Mouse (Mus musculus) midbrain, embryonic 13.5 days (tissue): ENCODE measurements around the gene Rassf1. TPM values are rescaled to one million over a fixed set of nuclear protein-coding genes. Genes with fewer than 3 reads are reported as not detected.
A peak's percentile ranks its signal among the peaks of the same experiment; 100 is the strongest.

Experiments
- ATAC-seq: fragments of 200-750 bp; cut with Nextera tagmentation; 2 replicates; pipeline ENCODE4 v1.8.0; 2017; ENCODE audit warnings: mild to moderate bottlenecking, moderate TSS enrichment, moderate library complexity
- H3K27ac ChIP-seq: fragments of 300-500 bp; sonication (generic); 2 replicates; pipeline ENCODE4 v1.5.1; 2015; ENCODE audit warnings: inconsistent platforms, mild to moderate bottlenecking, moderate library complexity
- H3K27me3 ChIP-seq: fragments of 300-500 bp; sonication (generic); 2 replicates; pipeline ENCODE4 v1.6.1; 2015; ENCODE audit warnings: mild to moderate bottlenecking, inconsistent platforms
- H3K36me3 ChIP-seq: fragments of 300-500 bp; sonication (generic); 2 replicates; pipeline ENCODE4 v1.6.1; 2015; ENCODE audit warnings: mild to moderate bottlenecking, inconsistent platforms
- H3K4me1 ChIP-seq: fragments of 300-500 bp; sonication (generic); replicated peaks from 2 replicates; pipeline ENCODE4 v1.6.1; 2015; ENCODE audit warnings: inconsistent platforms
- H3K4me2 ChIP-seq: fragments of 300-500 bp; sonication (generic); replicated peaks from 2 replicates; pipeline ENCODE4 v1.6.1; 2015; ENCODE audit warnings: moderate library complexity, mild to moderate bottlenecking, inconsistent platforms
- H3K4me3 ChIP-seq: fragments of 300-500 bp; sonication (generic); replicated peaks from 2 replicates; pipeline ENCODE4 v1.5.1; 2015; ENCODE audit warnings: mild to moderate bottlenecking, inconsistent platforms
- H3K9ac ChIP-seq: fragments of 300-500 bp; sonication (generic); replicated peaks from 2 replicates; pipeline ENCODE4 v1.6.1; 2015; ENCODE audit warnings: mild to moderate bottlenecking, inconsistent platforms
- H3K9me3 ChIP-seq: fragments of 300-500 bp; sonication (generic); 2 replicates; pipeline ENCODE4 v1.6.1; 2016; ENCODE audit warnings: mild to moderate bottlenecking, inconsistent platforms
- WGBS: fragments of 180-500 bp; shearing (Covaris S2); methylation state at CpG from one replicate; pipeline ENCODE4 v1.1.7; 2015; 5-methylcytosine and 5-hydroxymethylcytosine counted together
- polyA plus RNA-seq: library from polyadenylated mRNA; unstranded; fragments of >200 nt; fragmentation: Nextera tagmentation; extraction: Ambion mirVana; gene quantifications from 2 replicates; pipeline ENCODE4 v1.2.1, GENCODE M21; 2015

Gene Rassf1
- polyA plus RNA-seq, 1 experiment from 2014 or later: 39.5 TPM

GRCm38 (mm10) chr9:107600745-107601144, 49.4 kb downstream of the Rassf1 start:
- ATAC-seq: no peak
- 84% methylated on average over 12 of the region's 12 CpGs for WGBS

GRCm38 (mm10) chr9:107601275-107601674, 49.9 kb downstream of the Rassf1 start:
- H3K36me3 ChIP-seq: no peaks in the 10 kb centered on the region
- H3K4me1 ChIP-seq: peaks cover 27% of the 10 kb centered on the region
- 88% methylated on average over 11 of the region's 11 CpGs for WGBS
- no peak for ATAC-seq
- no peak overlapping the region for H3K27ac ChIP-seq
- H3K4me2 ChIP-seq: no peak overlapping the region
- no peaks in the 10 kb centered on the region for H3K27me3 ChIP-seq
- H3K9me3 ChIP-seq: no peaks in the 10 kb centered on the region
- H3K9ac ChIP-seq: no peak overlapping the region
- no peak overlapping the region for H3K4me3 ChIP-seq

More at GRCm38 (mm10) chr9:107600745-107601144, 49.4 kb downstream of the Rassf1 start:
- Histone ChIP-seq H3K9me3 (no peaks in the 10 kb centered on the region), H3K4me2 (no peak overlapping the region), H3K27ac (no peak overlapping the region), H3K4me1 (peaks cover 24% of the 10 kb centered on the region), H3K36me3 (no peaks in the 10 kb centered on the region), H3K4me3 (no peak overlapping the region), H3K9ac (no peak overlapping the region), H3K27me3 (no peaks in the 10 kb centered on the region)

GRCm38 (mm10) chr9:107602068-107602648, 50.8 kb downstream of the Rassf1 start:
- Histone ChIP-seq H3K36me3 (no peaks in the 10 kb centered on the region), H3K4me3 (no peak overlapping the region), H3K4me1 (peaks cover 35% of the 10 kb centered on the region), H3K9me3 (no peaks in the 10 kb centered on the region), H3K27ac (peak overlapping the region; percentile 60), H3K27me3 (no peaks in the 10 kb centered on the region), H3K9ac (no peak overlapping the region; the same call in 1 of the 2 replicates), H3K4me2 (no peak overlapping the region)
- ATAC-seq: peak; percentile 74
- WGBS: 15% methylated on average over 10 of the region's 10 CpGs

DNA sequence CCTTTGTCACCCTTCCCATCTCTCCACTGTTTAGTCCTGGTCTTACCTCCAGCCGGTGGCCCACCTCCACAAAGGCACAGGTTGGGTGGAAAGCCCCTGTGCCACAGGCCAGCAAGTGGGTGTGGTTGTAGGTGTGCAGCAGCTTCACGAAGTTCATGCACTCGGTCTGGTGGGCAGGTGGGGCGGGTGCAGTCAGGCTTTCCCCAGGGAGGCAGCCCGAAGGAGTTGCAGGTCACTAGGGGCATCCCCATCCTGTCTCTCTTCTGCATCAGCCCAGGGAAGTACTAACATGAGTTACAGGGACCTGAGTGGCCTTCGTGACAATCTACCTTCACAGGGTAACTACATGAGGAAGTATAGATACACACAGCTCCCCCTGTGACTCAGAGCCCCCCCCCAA, 51.9 kb downstream of the Rassf1 start:
- no peaks in the 10 kb centered on the region for H3K36me3 ChIP-seq
- no peak overlapping the region for H3K9ac ChIP-seq
- no peaks in the 10 kb centered on the region for H3K27me3 ChIP-seq
- H3K4me2 ChIP-seq: no peak overlapping the region
- 89% methylated on average over 6 of the region's 6 CpGs for WGBS
- no peaks in the 10 kb centered on the region for H3K9me3 ChIP-seq
- H3K4me3 ChIP-seq: no peak overlapping the region
- no peak for ATAC-seq
- H3K27ac ChIP-seq: no peak overlapping the region
- peaks cover 44% of the 10 kb centered on the region for H3K4me1 ChIP-seq

DNA sequence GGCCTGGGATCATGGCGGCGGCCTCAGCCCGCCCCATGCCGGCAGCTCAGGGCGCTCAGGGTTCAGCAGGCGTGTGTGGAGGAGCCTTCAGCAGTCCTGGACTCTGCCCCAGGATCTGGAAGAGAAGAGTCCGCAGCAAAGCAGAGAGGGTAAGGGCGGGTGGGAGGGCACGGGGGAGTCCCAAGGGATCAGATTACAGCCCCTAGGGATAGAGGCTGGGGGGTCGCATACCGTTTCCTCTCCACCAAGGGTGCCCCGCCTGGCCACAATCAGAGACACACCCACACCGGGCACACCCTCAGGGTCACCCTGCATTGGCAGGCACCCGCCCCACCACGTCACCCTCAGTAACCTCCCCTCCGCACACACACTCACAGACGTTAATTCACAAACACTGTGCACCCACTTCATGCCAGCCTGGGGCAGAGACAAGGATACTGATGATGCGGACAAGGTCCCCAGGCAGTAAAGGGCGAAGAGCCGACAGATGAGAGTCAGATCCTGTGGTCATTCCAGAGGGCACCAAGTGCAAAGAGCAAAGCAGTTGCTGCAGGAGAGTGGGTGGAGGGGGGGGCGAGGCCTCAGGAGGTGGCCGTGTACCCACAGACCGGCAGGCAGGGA, 53.8 kb downstream of the Rassf1 start:
- ATAC-seq: no peak
- H3K4me2 ChIP-seq: peak overlapping the region; percentile 15
- no peaks in the 10 kb centered on the region for H3K36me3 ChIP-seq
- peaks cover 59% of the 10 kb centered on the region for H3K4me1 ChIP-seq
- H3K9me3 ChIP-seq: no peaks in the 10 kb centered on the region
- no peak overlapping the region; the same call in 1 of the 2 replicates for H3K27ac ChIP-seq
- H3K4me3 ChIP-seq: no peak overlapping the region
- H3K9ac ChIP-seq: peak overlapping the region; percentile 49
- 37% methylated on average over 23 of the region's 23 CpGs for WGBS
- H3K27me3 ChIP-seq: no peaks in the 10 kb centered on the region

GRCm38 (mm10) chr9:107606591-107606990, 55.2 kb downstream of the Rassf1 start:
- no peaks in the 10 kb centered on the region for H3K27me3 ChIP-seq
- H3K4me3 ChIP-seq: no peak overlapping the region
- H3K27ac ChIP-seq: no peak overlapping the region
- peaks cover 64% of the 10 kb centered on the region for H3K4me1 ChIP-seq
- no peak overlapping the region for H3K9ac ChIP-seq
- 18% methylated on average over 9 of the region's 9 CpGs for WGBS
- no peaks in the 10 kb centered on the region for H3K36me3 ChIP-seq
- H3K4me2 ChIP-seq: no peak overlapping the region
- ATAC-seq: no peak
- no peaks in the 10 kb centered on the region for H3K9me3 ChIP-seq

GRCm38 (mm10) chr9:107607036-107607435, 55.7 kb downstream of the Rassf1 start:
- H3K9me3 ChIP-seq: no peaks in the 10 kb centered on the region
- no peak overlapping the region for H3K9ac ChIP-seq
- H3K36me3 ChIP-seq: no peaks in the 10 kb centered on the region
- H3K27ac ChIP-seq: no peak overlapping the region
- WGBS: 78% methylated on average over 2 of the region's 2 CpGs
- no peak overlapping the region for H3K4me2 ChIP-seq
- H3K4me3 ChIP-seq: no peak overlapping the region
- H3K4me1 ChIP-seq: peaks cover 69% of the 10 kb centered on the region
- ATAC-seq: no peak
- H3K27me3 ChIP-seq: no peaks in the 10 kb centered on the region

DNA sequence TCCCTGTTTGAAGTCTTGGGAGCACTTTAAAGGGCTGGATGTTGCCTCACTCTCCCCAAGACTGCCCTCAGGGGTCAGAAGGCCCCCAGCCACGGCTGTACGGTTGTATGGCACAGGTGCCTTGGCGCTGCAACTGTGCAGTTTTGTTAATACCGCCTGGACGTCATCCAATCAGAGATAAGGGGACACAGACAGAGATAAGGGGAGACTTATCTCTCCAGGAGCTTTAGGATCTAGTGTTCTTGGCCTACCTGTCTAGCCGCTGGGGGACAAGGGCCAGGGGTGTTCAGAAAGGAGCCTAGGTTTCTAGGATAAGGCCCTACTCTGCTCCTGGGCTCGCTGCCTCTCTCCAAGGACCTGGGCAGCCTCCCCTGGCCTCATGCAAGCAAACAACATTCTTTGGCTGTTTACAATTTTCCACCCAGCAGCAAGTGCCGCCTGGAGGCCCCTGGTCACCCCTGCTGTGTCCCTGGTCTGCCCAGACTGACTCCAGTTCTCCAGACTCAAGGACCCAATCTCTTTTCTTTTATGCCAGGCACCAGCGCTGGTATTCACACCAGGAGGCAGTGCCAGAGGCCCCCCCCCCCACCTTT, 56.4 kb downstream of the Rassf1 start:
- Histone ChIP-seq H3K9ac (no peak overlapping the region), H3K4me1 (peaks cover 66% of the 10 kb centered on the region), H3K36me3 (no peaks in the 10 kb centered on the region), H3K4me2 (no peak overlapping the region), H3K9me3 (no peaks in the 10 kb centered on the region), H3K4me3 (no peak overlapping the region), H3K27me3 (no peaks in the 10 kb centered on the region), H3K27ac (no peak overlapping the region)
- no peak for ATAC-seq
- 60% methylated on average over 9 of the region's 9 CpGs for WGBS

GRCm38 (mm10) chr9:107608741-107609432, 57.5 kb downstream of the Rassf1 start, which contains the start of gene Sema3b:
TSS of gene Sema3b (minus strand) at chr9:107609229.
- ATAC-seq: no peak
- H3K9ac ChIP-seq: no peak within 1 kb of the TSS
- H3K27me3 ChIP-seq: no peaks in the 10 kb centered on the region
- no peak within 1 kb of the TSS for H3K4me3 ChIP-seq
- 39% methylated on average over 12 of the region's 12 CpGs for WGBS
- H3K9me3 ChIP-seq: no peaks in the 10 kb centered on the region
- no peak within 1 kb of the TSS for H3K27ac ChIP-seq
- H3K4me1 ChIP-seq: peaks cover 71% of the 10 kb centered on the region
- peaks cover 4% of the 10 kb centered on the region for H3K36me3 ChIP-seq
- no peak within 1 kb of the TSS for H3K4me2 ChIP-seq

DNA sequence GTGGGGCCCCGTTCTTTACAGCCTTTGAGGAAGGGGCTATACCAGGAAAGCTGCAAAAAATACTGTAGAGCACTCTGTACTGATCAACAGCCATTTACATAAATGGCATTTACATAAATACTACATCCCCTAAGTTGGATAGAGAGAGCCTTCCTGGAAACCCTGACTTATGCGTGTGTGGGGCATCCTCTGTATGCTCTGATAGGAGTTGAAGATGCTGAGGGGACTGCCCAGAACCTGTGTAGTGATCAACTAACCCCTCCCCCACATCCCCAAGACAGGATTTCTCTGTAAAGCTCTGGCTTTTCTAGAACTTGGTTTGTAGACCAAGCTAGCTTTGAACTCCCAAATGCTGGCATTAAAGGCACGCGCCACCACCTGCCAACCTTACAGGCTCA, 58.1 kb downstream of the Rassf1 start:
- Histone ChIP-seq H3K9ac (no peak overlapping the region), H3K27me3 (no peaks in the 10 kb centered on the region), H3K9me3 (no peaks in the 10 kb centered on the region), H3K36me3 (peaks cover 9% of the 10 kb centered on the region), H3K4me1 (peaks cover 67% of the 10 kb centered on the region), H3K4me2 (no peak overlapping the region), H3K4me3 (no peak overlapping the region), H3K27ac (no peak overlapping the region)
- no peak for ATAC-seq
- WGBS: 62% methylated on average over 4 of the region's 4 CpGs

DNA sequence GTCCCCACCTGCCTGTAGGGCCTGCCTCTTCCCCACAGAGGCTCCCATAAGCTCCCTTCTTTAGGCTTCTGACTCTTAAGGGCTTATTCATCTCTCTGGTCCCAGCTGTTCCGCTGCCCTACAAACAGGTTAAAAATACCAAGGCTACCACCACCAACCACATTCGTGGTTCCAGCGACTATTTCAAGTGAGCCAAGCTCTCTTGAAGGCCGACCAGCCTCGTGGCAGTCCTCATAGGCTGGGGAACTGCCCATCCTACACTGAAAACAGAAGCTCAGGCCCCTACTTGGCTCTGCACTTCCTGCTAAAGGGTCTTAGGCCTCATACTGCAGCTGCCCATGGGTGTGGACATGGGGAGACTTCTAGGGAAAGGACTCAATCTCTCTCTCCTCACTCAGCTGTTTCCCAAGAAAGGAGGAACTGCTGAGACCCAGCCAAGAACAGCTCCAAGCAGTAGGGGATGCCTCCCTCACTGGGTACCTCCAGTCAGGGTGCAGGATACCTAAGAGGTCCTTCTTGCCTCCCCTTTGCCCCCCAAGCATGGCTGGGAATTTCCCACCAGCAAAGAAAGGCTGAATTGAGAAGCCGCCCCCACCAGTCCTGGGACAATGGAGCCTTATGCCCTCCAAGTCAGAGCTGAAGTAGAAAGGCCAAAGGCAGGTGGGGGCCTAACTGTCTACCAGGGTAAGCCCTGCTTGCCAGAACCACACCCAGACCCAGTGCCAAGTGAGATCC, 60.3 kb downstream of the Rassf1 start:
- WGBS: 75% methylated on average over 6 of the region's 6 CpGs
- peak overlapping the region; percentile 62 for H3K4me2 ChIP-seq
- peaks cover 31% of the 10 kb centered on the region for H3K36me3 ChIP-seq
- H3K27me3 ChIP-seq: no peaks in the 10 kb centered on the region
- H3K9ac ChIP-seq: peak overlapping the region; percentile 80
- ATAC-seq: no peak
- H3K9me3 ChIP-seq: no peaks in the 10 kb centered on the region
- H3K4me3 ChIP-seq: peak overlapping the region; percentile 33; the same call in 1 of the 2 replicates
- H3K4me1 ChIP-seq: peaks cover 57% of the 10 kb centered on the region
- peak overlapping the region; percentile 99 for H3K27ac ChIP-seq
